Mouse (Mus musculus): ENCODE results near the gene Ccdc113. TPM values are rescaled to one million over a fixed set of nuclear protein-coding genes. Genes with fewer than 3 reads are reported as not detected.

Gene Ccdc113
- total and polyA plus RNA-seq, 3 experiments, result not detected

GRCm38 (mm10) chr8:95512257-95512656 is 21.6 kb upstream of the Ccdc113 start:
- Histone ChIP-seq H3K9me3 (replicated peaks; ENCODE audit: insufficient read depth, low read length) (no peaks in the 10 kb centered on the region), H3K9ac (ENCODE audit: control insufficient read depth, low read depth, low read length, poor library complexity, severe bottlenecking) (no peak overlapping the region), H3K27ac (ENCODE audit: control insufficient read depth, low read depth, low read length) (no peak overlapping the region), H3K4me3 (ENCODE audit: control insufficient read depth in 1 of 2, insufficient read depth in 1 of 2, low read depth in 2 of 2, low read length in 2 of 2) (no peak overlapping the region), H3K4me1 (ENCODE audit: control insufficient read depth in 1 of 2, insufficient read depth in 2 of 2, low read length in 2 of 2) (no peaks in the 10 kb centered on the region), H3K79me2 (ENCODE audit: control insufficient read depth, insufficient read depth, low read length, poor library complexity) (no peaks in the 10 kb centered on the region), H3K27me3 (ENCODE audit: control insufficient read depth in 1 of 2, insufficient read depth in 2 of 2, low read length in 2 of 2) (no peaks in the 10 kb centered on the region; a peak in 3 of 4 replicates), H3K36me3 (ENCODE audit: control insufficient read depth in 1 of 2, insufficient read depth in 2 of 2, low read length in 2 of 2) (no peaks in the 10 kb centered on the region)
- DNase-seq (ENCODE audit: low read depth, low spot score), result no peak
- TF ChIP-seq UBTF (IDR thresholded peaks at IDR 0.05; ENCODE audit: borderline replicate concordance, insufficient read depth, low read depth, low read length) (no peak), ELF1 (IDR thresholded peaks at IDR 0.05; ENCODE audit: low read depth, low read length) (no peak), NELFE (IDR thresholded peaks at IDR 0.05; ENCODE audit: low read depth, low read length) (no peak), SMC3 (IDR thresholded peaks at IDR 0.05; ENCODE audit: low read depth, low read length) (no peak), USF1 (IDR thresholded peaks at IDR 0.05; ENCODE audit: low read depth, low read length) (no peak), MAZ (IDR thresholded peaks at IDR 0.05; ENCODE audit: low read depth, low read length) (no peak), MYB (IDR thresholded peaks at IDR 0.05; ENCODE audit: low read depth, low read length) (no peak), RCOR1 (IDR thresholded peaks at IDR 0.05; ENCODE audit: low read depth, low read length) (no peak), HCFC1 (IDR thresholded peaks at IDR 0.05; ENCODE audit: low read depth, low read length) (no peak), SIN3A (IDR thresholded peaks at IDR 0.05; ENCODE audit: low read length) (no peak), MEF2A (IDR thresholded peaks at IDR 0.05; ENCODE audit: extremely low read depth, insufficient replicate concordance, low read depth, low read length, poor library complexity, severe bottlenecking) (no peak), USF2 (IDR thresholded peaks at IDR 0.05; ENCODE audit: borderline replicate concordance in 1 of 2, insufficient read depth in 1 of 2, low read depth in 1 of 2, low read length in 2 of 2) (no peak), ETS1 (IDR thresholded peaks at IDR 0.05; ENCODE audit: low read depth, low read length) (no peak), POLR2A (IDR thresholded peaks at IDR 0.05; ENCODE audit: control insufficient read depth in 1 of 2, insufficient read depth in 1 of 2, low read depth in 1 of 2, low read length in 2 of 2, poor library complexity in 1 of 2) (no peak), JUND (IDR thresholded peaks at IDR 0.05; ENCODE audit: low read depth, low read length) (no peak), MYC (IDR thresholded peaks at IDR 0.05; ENCODE audit: low read depth, low read length) (no peak), KAT2A (conservative IDR thresholded peaks at IDR 0.05; ENCODE audit: low read depth, low read length) (no peak), TBP (IDR thresholded peaks at IDR 0.05; ENCODE audit: low read depth, low read length) (no peak), MXI1 (IDR thresholded peaks at IDR 0.05; ENCODE audit: low read depth, low read length) (no peak)

GRCm38 (mm10) chr8:95513219-95513618 is 20.7 kb upstream of the Ccdc113 start:
- TF ChIP-seq ZMIZ1 (IDR thresholded peaks at IDR 0.05; ENCODE audit: low read depth, low read length) (no peak), MEF2A (IDR thresholded peaks at IDR 0.05; ENCODE audit: extremely low read depth, insufficient replicate concordance, low read depth, low read length, poor library complexity, severe bottlenecking) (no peak), USF2 (IDR thresholded peaks at IDR 0.05; ENCODE audit: borderline replicate concordance in 1 of 2, insufficient read depth in 1 of 2, low read depth in 1 of 2, low read length in 2 of 2) (no peak), MXI1 (IDR thresholded peaks at IDR 0.05; ENCODE audit: low read depth, low read length) (no peak), RAD21 (IDR thresholded peaks at IDR 0.05; ENCODE audit: low read depth, low read length) (no peak), POLR2A (IDR thresholded peaks at IDR 0.05; ENCODE audit: control insufficient read depth in 1 of 2, insufficient read depth in 1 of 2, low read depth in 1 of 2, low read length in 2 of 2, poor library complexity in 1 of 2) (no peak)
- Histone ChIP-seq H3K27me3 (ENCODE audit: control insufficient read depth in 1 of 2, insufficient read depth in 2 of 2, low read length in 2 of 2) (no peaks in the 10 kb centered on the region; a peak in 3 of 4 replicates), H3K79me2 (ENCODE audit: control insufficient read depth, insufficient read depth, low read length, poor library complexity) (no peaks in the 10 kb centered on the region), H3K27ac (ENCODE audit: control insufficient read depth, low read depth, low read length) (no peak overlapping the region), H3K4me3 (ENCODE audit: control insufficient read depth in 1 of 2, insufficient read depth in 1 of 2, low read depth in 2 of 2, low read length in 2 of 2) (no peak overlapping the region), H3K36me3 (ENCODE audit: control insufficient read depth in 1 of 2, insufficient read depth in 2 of 2, low read length in 2 of 2) (no peaks in the 10 kb centered on the region), H3K9ac (ENCODE audit: control insufficient read depth, low read depth, low read length, poor library complexity, severe bottlenecking) (no peak overlapping the region), H3K4me1 (ENCODE audit: control insufficient read depth in 1 of 2, insufficient read depth in 2 of 2, low read length in 2 of 2) (no peaks in the 10 kb centered on the region), H3K9me3 (replicated peaks; ENCODE audit: insufficient read depth, low read length) (no peaks in the 10 kb centered on the region)
- no peak for DNase-seq (ENCODE audit: low read depth, low spot score)
